Mouse (Mus musculus) lung, postnatal 0 days (tissue): ENCODE data around the gene Tex14. TPM values are rescaled to one million over a fixed set of nuclear protein-coding genes. Genes with fewer than 3 reads are reported as not detected.

Source experiments
- ATAC-seq: fragments of 200-750 bp; cut with Nextera tagmentation; 2 replicates; pipeline ENCODE4 v1.8.0; 2017; ENCODE audit warnings: moderate library complexity
- DNase-seq: peaks from one replicate; pipeline ENCODE4 v3.0.0-alpha.2; 2016; ENCODE audit warnings: low spot score
- H3K27ac ChIP-seq: fragments of 300-500 bp; sonication (generic); 2 replicates; pipeline ENCODE4 v1.5.1; 2014; ENCODE audit warnings: antibody characterized with exemption, mild to moderate bottlenecking, low read length, mixed read lengths
- H3K27me3 ChIP-seq: fragments of 300-500 bp; sonication (generic); replicated peaks from 2 replicates; pipeline ENCODE4 v1.6.1; 2014; ENCODE audit warnings: low read length, mixed read lengths; ENCODE audit not compliant: insufficient read depth
- H3K36me3 ChIP-seq: fragments of 300-500 bp; sonication (generic); 2 replicates; pipeline ENCODE4 v1.6.1; 2014; ENCODE audit warnings: low read length, mixed read lengths; ENCODE audit not compliant: insufficient read depth
- H3K4me1 ChIP-seq: fragments of 300-500 bp; sonication (generic); 2 replicates; pipeline ENCODE4 v1.6.1; 2014; ENCODE audit warnings: antibody characterized with exemption, low read depth, low read length, mixed read lengths; ENCODE audit not compliant: insufficient read depth
- H3K4me2 ChIP-seq: fragments of 300-500 bp; sonication (generic); replicated peaks from 2 replicates; pipeline ENCODE4 v1.6.1; 2014; ENCODE audit warnings: low read depth, mild to moderate bottlenecking, low read length, moderate library complexity, mixed read lengths
- H3K4me3 ChIP-seq: fragments of 300-500 bp; sonication (generic); 2 replicates; pipeline ENCODE4 v1.5.1; 2014; ENCODE audit warnings: low read depth, low read length
- H3K9ac ChIP-seq: fragments of 300-500 bp; sonication (generic); replicated peaks from 2 replicates; pipeline ENCODE4 v1.6.1; 2014; ENCODE audit warnings: low read depth, mild to moderate bottlenecking
- H3K9me3 ChIP-seq: fragments of 300-500 bp; sonication (generic); 2 replicates; pipeline ENCODE4 v1.6.1; 2016; ENCODE audit warnings: low read length, mixed read lengths
- CTCF ChIP-seq: IDR thresholded peaks from 2 replicates; pipeline ENCODE4 v1.5.1; 2016; ENCODE audit warnings: antibody characterized with exemption, mild to moderate bottlenecking
- EP300 ChIP-seq: IDR thresholded peaks from 2 replicates; pipeline ENCODE4 v1.6.1; 2016; ENCODE audit warnings: antibody characterized with exemption, mild to moderate bottlenecking, control low read depth
- WGBS: fragments of 180-500 bp; shearing (Covaris S2); extraction: QIAGEN DNeasy Blood & Tissue Kit; methylation state at CpG from one replicate; pipeline ENCODE4 v1.1.7; 2014; 5-methylcytosine and 5-hydroxymethylcytosine counted together
- polyA plus RNA-seq: library from polyadenylated mRNA; unstranded; fragments of >200 nt; fragmentation: Nextera tagmentation; extraction: Ambion mirVana; gene quantifications from 2 replicates; pipeline ENCODE4 v1.2.1, GENCODE M21; 2015

Tex14 gene
- polyA plus RNA-seq, 1 experiment from 2014 or later: 1.1 TPM

GRCm38 (mm10) chr11:87570743-87571142 is 165.9 kb downstream of the Tex14 start:
- Histone ChIP-seq H3K4me1 (peaks cover 9% of the 10 kb centered on the region; the same call in 1 of the 2 replicates), H3K4me3 (no peak overlapping the region), H3K36me3 (no peaks in the 10 kb centered on the region), H3K4me2 (no peak overlapping the region), H3K27ac (no peak overlapping the region), H3K9ac (no peak overlapping the region), H3K27me3 (no peaks in the 10 kb centered on the region), H3K9me3 (no peaks in the 10 kb centered on the region)
- ATAC-seq (no peak), DNase-seq (no peak)
- TF ChIP-seq CTCF (no peak), EP300 (no peak)
- 48% methylated on average over 5 of the region's 5 CpGs for WGBS

GRCm38 (mm10) chr11:87571361-87571950 is 166.6 kb downstream of the Tex14 start:
- Histone ChIP-seq H3K27me3 (no peaks in the 10 kb centered on the region), H3K36me3 (no peaks in the 10 kb centered on the region), H3K4me3 (no peak overlapping the region), H3K27ac (peak overlapping the region; percentile 22; the same call in 1 of the 2 replicates), H3K9ac (no peak overlapping the region), H3K4me1 (peaks cover 9% of the 10 kb centered on the region; the same call in 1 of the 2 replicates), H3K4me2 (no peak overlapping the region), H3K9me3 (no peaks in the 10 kb centered on the region)
- ATAC-seq (no peak), DNase-seq (peak; percentile 4)
- 89% methylated on average over 1 of the region's 1 CpGs for WGBS
- TF ChIP-seq EP300: no peak
- no peak for TF ChIP-seq CTCF

- no peak overlapping the region for H3K4me3 ChIP-seq
- no peaks in the 10 kb centered on the region for H3K9me3 ChIP-seq
- H3K4me1 ChIP-seq: peaks cover 13% of the 10 kb centered on the region; the same call in 1 of the 2 replicates
- no peaks in the 10 kb centered on the region for H3K36me3 ChIP-seq
- 51% methylated on average over 7 of the region's 7 CpGs for WGBS
- DNase-seq (peak; percentile 23), ATAC-seq (peak; percentile 27; the same call in 1 of the 2 replicates)
- no peak overlapping the region for H3K9ac ChIP-seq
- H3K27ac ChIP-seq: peak overlapping the region; percentile 9; the same call in 1 of the 2 replicates
- H3K27me3 ChIP-seq: no peaks in the 10 kb centered on the region
- TF ChIP-seq EP300 (no peak), CTCF (no peak)
- no peak overlapping the region for H3K4me2 ChIP-seq
Observed at GRCm38 (mm10) chr11:87573751-87574150, 168.9 kb downstream of the Tex14 start.

GRCm38 (mm10) chr11:87574520-87575180 is 169.8 kb downstream of the Tex14 start:
- DNase-seq: peak; percentile 59
- Histone ChIP-seq H3K4me1 (peaks cover 13% of the 10 kb centered on the region; the same call in 1 of the 2 replicates), H3K9me3 (no peaks in the 10 kb centered on the region), H3K27me3 (no peaks in the 10 kb centered on the region), H3K4me2 (no peak overlapping the region), H3K4me3 (no peak overlapping the region), H3K9ac (no peak overlapping the region), H3K36me3 (no peaks in the 10 kb centered on the region), H3K27ac (no peak overlapping the region)
- 43% methylated on average over 21 of the region's 21 CpGs for WGBS
- no peak for TF ChIP-seq CTCF
- peak; percentile 39; the same call in 1 of the 2 replicates for TF ChIP-seq EP300
- no peak for ATAC-seq

GRCm38 (mm10) chr11:87577601-87578248 is 172.9 kb downstream of the Tex14 start:
- H3K36me3 ChIP-seq: no peaks in the 10 kb centered on the region
- H3K27ac ChIP-seq: 0 out of 2 replicates have a peak overlapping the region, but pooled peaks have one; percentile 32
- TF ChIP-seq CTCF: no peak
- TF ChIP-seq EP300: no peak
- 39% methylated on average over 6 of the region's 6 CpGs for WGBS
- no peak for ATAC-seq
- no peak for DNase-seq
- H3K9ac ChIP-seq: no peak overlapping the region
- H3K4me2 ChIP-seq: peak overlapping the region; percentile 76
- H3K4me1 ChIP-seq: peaks cover 11% of the 10 kb centered on the region; the same call in 1 of the 2 replicates
- H3K4me3 ChIP-seq: peak overlapping the region; percentile 62
- H3K9me3 ChIP-seq: no peaks in the 10 kb centered on the region
- no peaks in the 10 kb centered on the region for H3K27me3 ChIP-seq
